ENCODE assay signal across 8 mouse cellular contexts in the genomic region with DNA sequence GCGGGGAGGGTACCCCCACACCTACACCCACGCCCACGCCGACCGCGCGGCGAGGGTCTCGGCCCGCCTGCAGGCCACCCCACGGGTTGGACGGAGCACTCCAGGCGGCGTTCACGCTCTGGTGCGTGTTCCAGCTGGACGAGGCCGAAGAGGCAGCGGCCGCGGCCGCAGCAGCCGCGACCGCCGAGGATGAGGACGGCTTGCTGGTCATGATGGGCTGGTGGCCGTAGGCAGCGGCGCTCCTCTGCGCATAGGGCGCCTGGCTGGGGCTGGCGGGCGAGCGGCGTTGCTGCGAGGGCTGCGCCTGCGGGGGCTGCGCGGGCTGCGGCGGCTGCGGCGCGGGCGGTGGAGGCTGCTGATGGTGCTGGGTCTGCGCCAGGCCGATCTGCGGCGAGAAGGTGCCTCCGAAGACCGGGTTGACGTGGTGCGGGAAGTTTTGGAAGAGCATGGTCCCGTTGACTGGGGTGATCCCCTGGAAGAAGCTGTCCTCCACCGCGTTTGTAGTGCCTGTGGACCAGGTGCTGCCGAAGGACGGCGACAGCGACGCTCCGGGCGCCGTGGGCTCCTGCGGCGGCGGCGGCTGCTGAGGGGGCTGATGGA. TPM values are rescaled to one million over a fixed set of nuclear protein-coding genes. Genes with fewer than 3 reads are reported as not detected.
DNase-seq lines count a peak whose midpoint lies in the region; ATAC-seq and TF ChIP-seq lines count a peak whose summit lies in the region.

No protein-coding gene starts in this region.

- WGBS in limb, embryonic 12.5 days = under 1% methylated on average over 70 of the region's 70 CpGs
- WGBS in midbrain, embryonic 11.5 days = under 1% methylated on average over 62 of the region's 70 CpGs
- WGBS in small intestine, adult 2 months = under 1% methylated on average over 70 of the region's 70 CpGs

- peaks cover 12% of the 10 kb centered on the region for H3K4me1 ChIP-seq in limb, embryonic 12.5 days (replicated peaks)
- H3K4me1 ChIP-seq in midbrain, embryonic 11.5 days (ENCODE audit: control insufficient read depth, insufficient read depth, low read length) = peaks cover 10% of the 10 kb centered on the region
- peaks cover 6% of the 10 kb centered on the region; the same call in 1 of the 2 replicates for H3K4me1 ChIP-seq in small intestine, adult 2 months (ENCODE audit: control insufficient read depth, insufficient read depth, insufficient read length, low read length)

- H3K27ac ChIP-seq in limb, embryonic 12.5 days = no peak overlapping the region
- H3K27ac ChIP-seq in midbrain, embryonic 11.5 days (ENCODE audit: low read depth, low read length) = peak overlapping the region; percentile 67
- peak overlapping the region; percentile 91 for H3K27ac ChIP-seq in small intestine, adult 2 months (ENCODE audit: insufficient read depth, low read depth, low read length)

- no peaks in the 10 kb centered on the region for H3K36me3 ChIP-seq in limb, embryonic 12.5 days
- H3K36me3 ChIP-seq in midbrain, embryonic 11.5 days (ENCODE audit: control insufficient read depth, insufficient read depth, low read length) = no peaks in the 10 kb centered on the region
- H3K36me3 ChIP-seq in small intestine, adult 2 months (ENCODE audit: control insufficient read depth, insufficient read depth, low read length) = no peaks in the 10 kb centered on the region; the same call in 1 of the 2 replicates

- peak overlapping the region; percentile 67 for H3K9ac ChIP-seq in limb, embryonic 12.5 days (replicated peaks)
- H3K9ac ChIP-seq in midbrain, embryonic 11.5 days (ENCODE audit: low read length) = peak overlapping the region; percentile 67

- peak overlapping the region; percentile 65 for H3K4me3 ChIP-seq in limb, embryonic 12.5 days (replicated peaks)
- H3K4me3 ChIP-seq in midbrain, embryonic 11.5 days (ENCODE audit: low read depth, low read length) = peak overlapping the region; percentile 68
- H3K4me3 ChIP-seq in small intestine, adult 2 months (ENCODE audit: low read depth, low read length) = peak overlapping the region; percentile 80

- no peak for TF ChIP-seq CTCF in small intestine, adult 2 months (IDR thresholded peaks at IDR 0.05; ENCODE audit: extremely low read depth, insufficient read length, insufficient replicate concordance, low read depth, low read length)

- DNase-seq in heart, adult 11 months = peak; percentile 94
- DNase-seq in heart, adult 8-10 months (ENCODE audit: low spot score) = no peak
- peak; percentile 79 for DNase-seq in cerebellum, adult 9-11 months
- peak; percentile 40 to 61 for DNase-seq in frontal cortex, postnatal 36 days (ENCODE audit: low spot score in 2 of 2)
- DNase-seq in midbrain, embryonic 11.5 days (ENCODE audit: low spot score, missing footprints) = peak; percentile 95

- peak; percentile 39 for ATAC-seq in inflammation-experienced regulatory T-cells, adult 6 months
- ATAC-seq in limb, embryonic 12.5 days (ENCODE audit: insufficient number of reproducible peaks, insufficient read depth, low FRiP score, low TSS enrichment, low read depth) = peak; percentile 57; the same call in 1 of the 2 replicates
- peak; percentile 80 for ATAC-seq in midbrain, embryonic 11.5 days (ENCODE audit: low FRiP score)

- H3K9me3 ChIP-seq in limb, embryonic 12.5 days = no peaks in the 10 kb centered on the region
- no peaks in the 10 kb centered on the region for H3K9me3 ChIP-seq in midbrain, embryonic 11.5 days (ENCODE audit: control insufficient read depth, low read length)

- TF ChIP-seq POLR2A in small intestine, adult 2 months (IDR thresholded peaks at IDR 0.05; ENCODE audit: low read depth, low read length) = no peak

- peak overlapping the region; percentile 99 for H3K4me2 ChIP-seq in limb, embryonic 12.5 days
- H3K4me2 ChIP-seq in midbrain, embryonic 11.5 days = peak overlapping the region; percentile 99

- H3K27me3 ChIP-seq in limb, embryonic 12.5 days = peaks cover 43% of the 10 kb centered on the region
- peaks cover 6% of the 10 kb centered on the region for H3K27me3 ChIP-seq in midbrain, embryonic 11.5 days (ENCODE audit: control insufficient read depth, insufficient read depth, low read length)
- peaks cover 2% of the 10 kb centered on the region; the same call in 1 of the 2 replicates for H3K27me3 ChIP-seq in small intestine, adult 2 months (ENCODE audit: control insufficient read depth, insufficient read depth, low read length)

RNA-seq across cellular contexts. Expression of gene March5, which starts 33.1 kb away (rescaled TPM):
- total RNA-seq in heart, adult 8-10 months (2022) = 10 to 100 TPM; 72.4 to 87.0 (median 78.7) TPM
- 10 to 100 TPM in 2 of 3 experiments, 1 to 10 TPM in 1; 8.4 to 14.5 (median 11.3) TPM for polyA plus RNA-seq in inflammation-experienced regulatory T-cells, adult 6 months (2017; shearing (Covaris generic))
- 150 and 155 TPM in 2 replicates for polyA plus RNA-seq in limb, embryonic 12.5 days (2016; fragmentation: Nextera tagmentation; extraction: Ambion mirVana)
- polyA plus RNA-seq in midbrain, embryonic 11.5 days (2014; fragmentation: Nextera tagmentation; extraction: Ambion mirVana) = 155 and 159 TPM in 2 replicates
- 15.6 and 25.4 TPM in 2 replicates for polyA plus RNA-seq in small intestine, adult 2 months (2012; rRNA removed)

RNA-seq across cellular contexts. Expression of gene Cpeb3, which starts 34.2 kb away (rescaled TPM):
- total RNA-seq in heart, adult 8-10 months (2022) = 100 to 1,000 TPM in 1 of 4 experiments, 10 to 100 TPM in 3; 77.7 to 103 (median 89.0) TPM
- polyA plus RNA-seq in inflammation-experienced regulatory T-cells, adult 6 months (2017; shearing (Covaris generic)) = not detected
- 1.2 and 1.9 TPM in 2 replicates for polyA plus RNA-seq in limb, embryonic 12.5 days (2016; fragmentation: Nextera tagmentation; extraction: Ambion mirVana)
- polyA plus RNA-seq in midbrain, embryonic 11.5 days (2014; fragmentation: Nextera tagmentation; extraction: Ambion mirVana) = 2.9 and 3.1 TPM in 2 replicates
- polyA plus RNA-seq in small intestine, adult 2 months (2012; rRNA removed) = 5.9 and 9.1 TPM in 2 replicates
